Mouse (Mus musculus) CD4-positive helper T cell, adult 2 months (primary cell): ENCODE measurements around the gene Rbfox2.

ENCODE experiments used
- DNase-seq: peaks from one replicate; pipeline ENCODE4 v3.0.0-alpha.2; 2012; ENCODE audit warnings: low read depth, missing footprints, low spot score

Rbfox2 gene

GRCm38 (mm10) chr15:77196827-77197226 lies 110.0 kb downstream of the Rbfox2 start:
- no peak for DNase-seq

- DNase-seq = no peak
Measured at GRCm38 (mm10) chr15:77196001-77196400, 110.8 kb downstream of the Rbfox2 start.

- DNase-seq = no peak
Measured at GRCm38 (mm10) chr15:77192154-77192935, 114.5 kb downstream of the Rbfox2 start.

GRCm38 (mm10) chr15:77186096-77186495 lies 120.7 kb downstream of the Rbfox2 start:
- DNase-seq = no peak

- DNase-seq = no peak
Measured at GRCm38 (mm10) chr15:77185614-77186013, 121.2 kb downstream of the Rbfox2 start.

GRCm38 (mm10) chr15:77182800-77183199 lies 124.0 kb downstream of the Rbfox2 start:
- DNase-seq = no peak

- no peak for DNase-seq
Measured at GRCm38 (mm10) chr15:77174018-77174417, 132.8 kb downstream of the Rbfox2 start.

- DNase-seq = no peak
Measured at GRCm38 (mm10) chr15:77172414-77172813, 134.4 kb downstream of the Rbfox2 start.

GRCm38 (mm10) chr15:77168781-77169180 lies 138.0 kb downstream of the Rbfox2 start:
- DNase-seq = no peak

- DNase-seq = no peak
Measured at GRCm38 (mm10) chr15:77166225-77166732, 140.5 kb downstream of the Rbfox2 start.

GRCm38 (mm10) chr15:77163336-77163735 lies 143.5 kb downstream of the Rbfox2 start:
- DNase-seq = no peak

GRCm38 (mm10) chr15:77162931-77163330 lies 143.9 kb downstream of the Rbfox2 start:
- DNase-seq = no peak

GRCm38 (mm10) chr15:77161382-77161781 lies 145.4 kb downstream of the Rbfox2 start:
- no peak for DNase-seq

GRCm38 (mm10) chr15:77160848-77161247 lies 146.0 kb downstream of the Rbfox2 start:
- no peak for DNase-seq

GRCm38 (mm10) chr15:77156525-77156924 lies 150.3 kb downstream of the Rbfox2 start:
- no peak for DNase-seq

GRCm38 (mm10) chr15:77154248-77154785 lies 152.5 kb downstream of the Rbfox2 start:
- no peak for DNase-seq

GRCm38 (mm10) chr15:77153625-77154024 lies 153.2 kb downstream of the Rbfox2 start:
- DNase-seq = no peak

GRCm38 (mm10) chr15:77153088-77153546 lies 153.7 kb downstream of the Rbfox2 start:
- no peak for DNase-seq

- no peak for DNase-seq
Measured at GRCm38 (mm10) chr15:77152336-77153087, 154.3 kb downstream of the Rbfox2 start.

GRCm38 (mm10) chr15:77151816-77152215 lies 155.0 kb downstream of the Rbfox2 start:
- DNase-seq = no peak

GRCm38 (mm10) chr15:77151178-77151577 lies 155.6 kb downstream of the Rbfox2 start:
- no peak for DNase-seq

GRCm38 (mm10) chr15:77150424-77150841 lies 156.4 kb downstream of the Rbfox2 start:
- DNase-seq = no peak
